In genomic region chr5:30519494-30519893, GRCm38 (mm10) we compare ENCODE assay signal across 16 mouse cellular contexts. TPM values are rescaled to one million over a fixed set of nuclear protein-coding genes. Genes with fewer than 3 reads are reported as not detected.
DNase-seq lines count a peak whose midpoint lies in the region; ATAC-seq and TF ChIP-seq lines count a peak whose summit lies in the region.
"Had no signal": no experiment of that assay in that cellular context is flagged by ENCODE, and none has a peak within 500 bp of the region (broad histone marks: within the 10 kb centered on the region; RNA-seq: fewer than 3 reads in every experiment).

No protein-coding gene starts in this region.

- H3K4me1 ChIP-seq in hindbrain, embryonic 13.5 days (replicated peaks) = peaks cover 20% of the 10 kb centered on the region; the same call in 1 of the 2 replicates
- H3K4me1 ChIP-seq in hindbrain, embryonic 11.5 days (replicated peaks; ENCODE audit: control insufficient read depth, insufficient read depth, low read length) = no peaks in the 10 kb centered on the region
- H3K4me1 ChIP-seq in lung, embryonic 16.5 days (replicated peaks; ENCODE audit: control insufficient read depth, insufficient read depth, low read length) = peaks cover 21% of the 10 kb centered on the region

- no peak for DNase-seq in hindbrain, embryonic 11.5 days (ENCODE audit: low spot score)
- no peak for DNase-seq in lung, postnatal 36 days
- DNase-seq in brain, embryonic 14.5 days (ENCODE audit: low read depth) = peak; percentile 51
- peak; percentile 38 for DNase-seq in retina, embryonic 14.5 days (ENCODE audit: low spot score)
- no peak for DNase-seq in urinary bladder, postnatal 36 days (ENCODE audit: low spot score in 2 of 2)
- DNase-seq: heart, adult 11 months; kidney, postnatal 14 days; right cerebral cortex, adult 18-20 months; thymus, adult 2 months had no signal

- no peak for TF ChIP-seq CTCF in brain, embryonic 14.5 days (IDR thresholded peaks at IDR 0.05; ENCODE audit: borderline replicate concordance, extremely low read depth, insufficient read depth, insufficient read length)

- ATAC-seq in hindbrain, embryonic 13.5 days (ENCODE audit: low FRiP score) = no peak
- no peak for ATAC-seq in hindbrain, embryonic 11.5 days (ENCODE audit: low FRiP score)
- no peak for ATAC-seq in lung, embryonic 16.5 days (ENCODE audit: low read depth)
- ATAC-seq: CD4-positive, CD25-positive, alpha-beta regulatory T cell, adult 4 months; inflammation-experienced regulatory T-cells, adult 6 months had no signal

- WGBS in hindbrain, embryonic 13.5 days = 45% methylated on average over 7 of the region's 7 CpGs
- 51% methylated on average over 7 of the region's 7 CpGs for WGBS in hindbrain, embryonic 11.5 days
- 20% methylated on average over 7 of the region's 7 CpGs for WGBS in lung, embryonic 16.5 days

- no peaks in the 10 kb centered on the region for H3K36me3 ChIP-seq in hindbrain, embryonic 13.5 days
- no peaks in the 10 kb centered on the region for H3K36me3 ChIP-seq in hindbrain, embryonic 11.5 days (ENCODE audit: control insufficient read depth, insufficient read depth, low read length)
- H3K36me3 ChIP-seq in lung, embryonic 16.5 days (ENCODE audit: control insufficient read depth, insufficient read depth, low read length) = no peaks in the 10 kb centered on the region
- H3K36me3 ChIP-seq: limb, embryonic 15.5 days had no signal

- TF ChIP-seq POLR2A in brain, embryonic 14.5 days (IDR thresholded peaks at IDR 0.05; ENCODE audit: borderline replicate concordance, extremely low read depth, insufficient read depth, insufficient read length, poor library complexity, severe bottlenecking) = no peak

- H3K9ac ChIP-seq in hindbrain, embryonic 13.5 days = 0 out of 2 replicates have a peak overlapping the region, but pooled peaks have one; percentile 13
- H3K9ac ChIP-seq in hindbrain, embryonic 11.5 days (ENCODE audit: low read depth, low read length) = no peak overlapping the region
- H3K9ac ChIP-seq in lung, embryonic 16.5 days (ENCODE audit: low read length) = no peak overlapping the region
- H3K9ac ChIP-seq: limb, embryonic 15.5 days had no signal

- no peak overlapping the region for H3K4me2 ChIP-seq in hindbrain, embryonic 13.5 days
- H3K4me2 ChIP-seq in hindbrain, embryonic 11.5 days (replicated peaks; ENCODE audit: low read depth, low read length) = no peak overlapping the region
- H3K4me2 ChIP-seq in lung, embryonic 16.5 days (ENCODE audit: low read depth, low read length) = no peak overlapping the region
- H3K4me2 ChIP-seq: limb, embryonic 15.5 days had no signal

- no peak overlapping the region for H3K4me3 ChIP-seq in hindbrain, embryonic 13.5 days
- no peak overlapping the region for H3K4me3 ChIP-seq in hindbrain, embryonic 11.5 days (ENCODE audit: low read depth, low read length)
- H3K4me3 ChIP-seq in lung, embryonic 16.5 days (ENCODE audit: low read length) = no peak overlapping the region
- H3K4me3 ChIP-seq: limb, embryonic 15.5 days had no signal

- H3K27me3 ChIP-seq in hindbrain, embryonic 13.5 days = 0 out of 2 replicates have a peak, but pooled peaks cover 6% of the 10 kb centered on the region
- no peaks in the 10 kb centered on the region for H3K27me3 ChIP-seq in hindbrain, embryonic 11.5 days (ENCODE audit: control insufficient read depth, insufficient read depth, low read length)
- no peaks in the 10 kb centered on the region for H3K27me3 ChIP-seq in lung, embryonic 16.5 days (ENCODE audit: control insufficient read depth, insufficient read depth, low read depth, low read length)
- H3K27me3 ChIP-seq: limb, embryonic 15.5 days had no signal

- no peaks in the 10 kb centered on the region for H3K9me3 ChIP-seq in hindbrain, embryonic 13.5 days
- H3K9me3 ChIP-seq in hindbrain, embryonic 11.5 days (ENCODE audit: control insufficient read depth, low read length) = no peaks in the 10 kb centered on the region
- H3K9me3 ChIP-seq in lung, embryonic 16.5 days (ENCODE audit: control insufficient read depth, low read length) = no peaks in the 10 kb centered on the region
- H3K9me3 ChIP-seq: limb, embryonic 15.5 days had no signal

- no peak overlapping the region for H3K27ac ChIP-seq in hindbrain, embryonic 13.5 days
- no peak overlapping the region for H3K27ac ChIP-seq in hindbrain, embryonic 11.5 days (ENCODE audit: low read depth, low read length)
- H3K27ac ChIP-seq in lung, embryonic 16.5 days (ENCODE audit: low read length) = peak overlapping the region; percentile 50

RNA-seq across cellular contexts. Expression of gene Cib4, which starts 26.1 kb away (rescaled TPM):
- polyA plus RNA-seq in hindbrain, embryonic 13.5 days (2015; fragmentation: Nextera tagmentation; extraction: Ambion mirVana) = not detected in 2 replicates
- polyA plus RNA-seq in hindbrain, embryonic 11.5 days (2014; fragmentation: Nextera tagmentation; extraction: Ambion mirVana) = not detected in 2 replicates
- not detected in 2 replicates for polyA plus RNA-seq in lung, embryonic 16.5 days (2015; fragmentation: Nextera tagmentation; extraction: Ambion mirVana)
- polyA plus RNA-seq in brain, embryonic 14.5 days (2012; rRNA removed) = not detected in 2 replicates
- polyA plus RNA-seq: CD4-positive, CD25-positive, alpha-beta regulatory T cell, adult 4 months; heart, embryonic 16.5 days; inflammation-experienced regulatory T-cells, adult 6 months; limb, embryonic 15.5 days; neural tube, embryonic 14.5 days; thymus, adult 2 months had no signal

RNA-seq across cellular contexts. Expression of gene 1700001C02Rik, which starts 53.6 kb away (rescaled TPM):
- 1.1 and 1.7 TPM in 2 replicates for polyA plus RNA-seq in hindbrain, embryonic 13.5 days (2015; fragmentation: Nextera tagmentation; extraction: Ambion mirVana)
- polyA plus RNA-seq in hindbrain, embryonic 11.5 days (2014; fragmentation: Nextera tagmentation; extraction: Ambion mirVana) = 0.28 and 1.1 TPM in 2 replicates
- polyA plus RNA-seq in lung, embryonic 16.5 days (2015; fragmentation: Nextera tagmentation; extraction: Ambion mirVana) = 7.9 and 13.3 TPM in 2 replicates
- polyA plus RNA-seq in brain, embryonic 14.5 days (2012; rRNA removed) = 0.38 and 0.78 TPM in 2 replicates
- polyA plus RNA-seq: CD4-positive, CD25-positive, alpha-beta regulatory T cell, adult 4 months; inflammation-experienced regulatory T-cells, adult 6 months; limb, embryonic 15.5 days had no signal

RNA-seq across cellular contexts. Expression of gene Otof, which starts 57.8 kb away (rescaled TPM):
- 1.9 and 2.2 TPM in 2 replicates for polyA plus RNA-seq in hindbrain, embryonic 13.5 days (2015; fragmentation: Nextera tagmentation; extraction: Ambion mirVana)
- 0.12 and 0.17 TPM in 2 replicates for polyA plus RNA-seq in hindbrain, embryonic 11.5 days (2014; fragmentation: Nextera tagmentation; extraction: Ambion mirVana)
- polyA plus RNA-seq in lung, embryonic 16.5 days (2015; fragmentation: Nextera tagmentation; extraction: Ambion mirVana) = 0.68 and 0.84 TPM in 2 replicates
- polyA plus RNA-seq in brain, embryonic 14.5 days (2012; rRNA removed) = 5.2 and 6.9 TPM in 2 replicates
- polyA plus RNA-seq: CD4-positive, CD25-positive, alpha-beta regulatory T cell, adult 4 months; inflammation-experienced regulatory T-cells, adult 6 months had no signal

Comparison
In these comparisons a context has a peak if more than half of its experiments do, and no peak if none do; other contexts are left out.
1. DNase-seq: peak in brain, embryonic 14.5 days (single experiment) and retina, embryonic 14.5 days (single experiment); none in hindbrain, embryonic 11.5 days (single experiment), lung, postnatal 36 days (single experiment) and urinary bladder, postnatal 36 days (0 of 2).